Mouse (Mus musculus) gastrocnemius, postnatal 25 days (tissue): Measurements from ENCODE around the gene Ust. TPM values are rescaled to one million over a fixed set of nuclear protein-coding genes. Genes with fewer than 3 reads are reported as not detected.
A peak's percentile ranks its signal among the peaks of the same experiment; 100 is the strongest.

Experiments used
- DNase-seq: peaks from one replicate; pipeline ENCODE4 v3.0.0; 2022
- total RNA-seq, 2 experiments: library from RNA; stranded (reverse); gene quantifications; 1 replicate in 1 of 2; 2 replicates in 1 of 2; pipeline ENCODE4 v1.2.3; 2021

Ust gene
- total RNA-seq, 2 experiments from 2014 or later: 1.5 to 2.3 TPM

GRCm38 (mm10) chr10:8428787-8429778 lies 89.5 kb downstream of the Ust start:
- no peak for DNase-seq

GRCm38 (mm10) chr10:8427671-8428364 lies 90.8 kb downstream of the Ust start:
- DNase-seq: no peak

GRCm38 (mm10) chr10:8419496-8420009 lies 99.1 kb downstream of the Ust start:
- DNase-seq: no peak

- no peak for DNase-seq
These were observed 103.2 kb downstream of the Ust start for GRCm38 (mm10) chr10:8415474-8415873.

GRCm38 (mm10) chr10:8415036-8415435 lies 103.6 kb downstream of the Ust start:
- DNase-seq: no peak

GRCm38 (mm10) chr10:8405141-8405540 lies 113.5 kb downstream of the Ust start:
- no peak for DNase-seq

- DNase-seq: no peak
These were observed 126.4 kb downstream of the Ust start for GRCm38 (mm10) chr10:8392226-8392625.

GRCm38 (mm10) chr10:8391264-8391748 lies 127.3 kb downstream of the Ust start:
- peak; percentile 77 for DNase-seq

- no peak for DNase-seq
These were observed 130.4 kb downstream of the Ust start for GRCm38 (mm10) chr10:8388239-8388638.

- no peak for DNase-seq
These were observed 148.6 kb downstream of the Ust start for GRCm38 (mm10) chr10:8369894-8370500.

GRCm38 (mm10) chr10:8365816-8366215 lies 152.8 kb downstream of the Ust start:
- DNase-seq: no peak

- DNase-seq: no peak
These were observed 154.4 kb downstream of the Ust start for GRCm38 (mm10) chr10:8364182-8364581.

- no peak for DNase-seq
These were observed 155.3 kb downstream of the Ust start for GRCm38 (mm10) chr10:8363281-8363680.

- no peak for DNase-seq
These were observed 160.2 kb downstream of the Ust start for GRCm38 (mm10) chr10:8358286-8359045.

- no peak for DNase-seq
These were observed 165.1 kb downstream of the Ust start for GRCm38 (mm10) chr10:8353534-8353933.

GRCm38 (mm10) chr10:8350626-8351025 lies 168.0 kb downstream of the Ust start:
- no peak for DNase-seq

GRCm38 (mm10) chr10:8347497-8347896 lies 171.1 kb downstream of the Ust start:
- no peak for DNase-seq

GRCm38 (mm10) chr10:8342556-8342955 lies 176.1 kb downstream of the Ust start:
- no peak for DNase-seq

- no peak for DNase-seq
These were observed 178.8 kb downstream of the Ust start for GRCm38 (mm10) chr10:8339645-8340428.

GRCm38 (mm10) chr10:8336601-8337000 lies 182.0 kb downstream of the Ust start:
- DNase-seq: no peak

GRCm38 (mm10) chr10:8330958-8331357 lies 187.7 kb downstream of the Ust start:
- DNase-seq: no peak
